Mouse (Mus musculus) liver, embryonic 14.5 days (tissue): ENCODE data around the gene Akap13. TPM values are rescaled to one million over a fixed set of nuclear protein-coding genes. Genes with fewer than 3 reads are reported as not detected.

Experiments used
- ATAC-seq: fragments of 200-750 bp; cut with Nextera tagmentation; 2 replicates; pipeline ENCODE4 v1.8.0; 2017; ENCODE audit warnings: moderate number of reproducible peaks, mild to moderate bottlenecking, moderate library complexity; ENCODE audit not compliant: insufficient read depth
- DNase-seq, 3 experiments: peaks; one replicate each; pipeline ENCODE4 v3.0.0-alpha.2; 2012 to 2013; ENCODE audit warnings: low read depth in 3 of 3, low spot score in 3 of 3
- H3K27ac ChIP-seq: fragments of 300-500 bp; sonication (generic); 2 replicates; pipeline ENCODE4 v1.5.1; 2014; ENCODE audit warnings: moderate library complexity, mild to moderate bottlenecking, control low read depth, inconsistent platforms
- H3K27me3 ChIP-seq: fragments of 300-500 bp; sonication (generic); 2 replicates; pipeline ENCODE4 v1.6.1; 2014; ENCODE audit warnings: mild to moderate bottlenecking, low read length, moderate library complexity; ENCODE audit not compliant: control insufficient read depth, insufficient read depth
- H3K36me3 ChIP-seq: fragments of 300-500 bp; sonication (generic); replicated peaks from 2 replicates; pipeline ENCODE4 v1.6.1; 2014; ENCODE audit warnings: low read depth; ENCODE audit not compliant: control insufficient read depth, insufficient read depth
- H3K4me1 ChIP-seq, 2 experiments: fragments of 200-500 bp in 1 of 2; fragments of 300-500 bp in 1 of 2; sonication (generic) in 1 of 2; replicated peaks; 2 replicates each; pipeline ENCODE4 v1.6.1; 2012 to 2014; ENCODE audit warnings: antibody characterized with exemption in 1 of 2, inconsistent platforms in 1 of 2, low read length in 1 of 2; ENCODE audit not compliant: control insufficient read depth in 2 of 2, insufficient read depth in 2 of 2
- H3K4me2 ChIP-seq: fragments of 300-500 bp; sonication (generic); 2 replicates; pipeline ENCODE4 v1.6.1; 2014; ENCODE audit warnings: low read depth, mild to moderate bottlenecking, control low read depth, moderate library complexity
- H3K4me3 ChIP-seq, 2 experiments: fragments of 200-500 bp in 1 of 2; fragments of 300-500 bp in 1 of 2; sonication (generic) in 1 of 2; 2 replicates each; pipeline ENCODE4 v1.5.1; 2012 to 2014; ENCODE audit warnings: low read depth in 2 of 2, low read length in 2 of 2, mild to moderate bottlenecking in 2 of 2, control low read depth in 1 of 2, inconsistent platforms in 1 of 2, moderate library complexity in 1 of 2; ENCODE audit not compliant: insufficient read depth in 1 of 2
- H3K9ac ChIP-seq: fragments of 300-500 bp; sonication (generic); replicated peaks from 2 replicates; pipeline ENCODE4 v1.6.1; 2014; ENCODE audit warnings: mild to moderate bottlenecking, control low read depth, moderate library complexity
- H3K9me3 ChIP-seq: fragments of 300-500 bp; sonication (generic); 2 replicates; pipeline ENCODE4 v1.6.1; 2016; ENCODE audit warnings: low read length, mixed read lengths; ENCODE audit not compliant: control insufficient read depth
- CTCF ChIP-seq: IDR thresholded peaks from 2 replicates; pipeline ENCODE4 v1.5.1; 2016; ENCODE audit warnings: antibody characterized with exemption, low read depth, control low read depth
- EP300 ChIP-seq: IDR thresholded peaks from 2 replicates; pipeline ENCODE4 v1.6.1; 2016; ENCODE audit warnings: antibody characterized with exemption, low read depth
- WGBS: fragments of 180-500 bp; shearing (Covaris S2); extraction: QIAGEN DNeasy Blood & Tissue Kit; methylation state at CpG from one replicate; pipeline ENCODE4 v1.1.7; 2014; ENCODE audit not compliant: insufficient replicate concordance; 5-methylcytosine and 5-hydroxymethylcytosine counted together
- polyA plus RNA-seq, 2 experiments: library from polyadenylated mRNA; depleted of rRNA in 1 of 2; stranded (reverse) in 1 of 2; unstranded in 1 of 2; fragments of >200 nt; fragmentation: Nextera tagmentation in 1 of 2; extraction: Ambion mirVana in 1 of 2; gene quantifications; 2 replicates each; pipeline versions ENCODE4 v1.2.1 to v1.2.3; 2012 to 2014

The Akap13 gene
- polyA plus RNA-seq, 2 experiments: 9.0 to 28.1 TPM

DNA sequence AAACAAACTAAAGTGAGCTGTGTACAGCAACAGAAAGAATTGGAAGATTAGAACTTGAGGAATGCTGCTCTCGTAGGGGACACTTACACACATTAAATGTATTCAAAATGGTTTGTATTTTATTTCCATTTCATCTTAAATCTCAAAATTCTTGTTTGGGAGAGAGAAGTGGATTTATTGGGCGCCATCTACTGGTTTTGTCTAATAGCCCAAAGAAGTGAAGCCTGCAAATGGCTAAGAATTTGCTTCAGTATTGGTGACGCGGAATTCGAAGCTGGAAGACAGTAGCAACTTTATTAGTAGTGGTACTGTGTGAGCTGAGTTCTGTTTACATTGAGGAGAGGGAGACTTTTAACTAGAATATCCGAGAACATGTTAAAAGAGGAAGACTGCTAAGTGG lies 100.6 kb downstream of the Akap13 start:
- no peak overlapping the region for H3K9ac ChIP-seq
- DNase-seq (no peak), ATAC-seq (no peak)
- 43% methylated on average over 6 of the region's 6 CpGs for WGBS
- H3K27ac ChIP-seq: no peak overlapping the region
- no peaks in the 10 kb centered on the region for H3K9me3 ChIP-seq
- no peaks in the 10 kb centered on the region for H3K27me3 ChIP-seq
- H3K4me2 ChIP-seq: no peak overlapping the region
- no peak overlapping the region for H3K4me3 ChIP-seq
- no peak; the same call in 1 of the 2 replicates for TF ChIP-seq CTCF
- TF ChIP-seq EP300: no peak
- peaks cover 0 to 14% of the 10 kb centered on the region in 2 experiments; a peak in 2 of 4 replicates for H3K4me1 ChIP-seq
- no peaks in the 10 kb centered on the region for H3K36me3 ChIP-seq

DNA sequence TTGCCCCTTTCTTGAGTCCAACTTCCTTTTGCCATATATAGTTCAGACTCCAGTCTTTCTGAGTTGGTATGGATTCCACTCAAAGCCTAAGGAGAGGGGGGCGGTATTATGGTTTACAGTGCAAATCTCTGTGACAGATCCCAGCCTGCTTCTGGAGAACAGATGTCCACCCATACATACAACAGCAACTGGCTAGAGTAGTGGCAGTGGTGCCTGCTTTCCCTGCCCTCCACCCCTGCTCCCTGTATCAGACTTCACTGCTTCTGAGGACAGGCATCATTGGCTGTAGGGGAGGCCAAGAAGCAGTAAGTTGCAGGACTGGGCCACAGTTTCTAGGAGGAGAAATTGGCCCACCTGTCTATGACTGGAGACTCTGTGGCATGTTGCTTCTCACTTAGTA lies 102.9 kb downstream of the Akap13 start:
- Histone ChIP-seq H3K4me1 (peaks cover 0 to 14% of the 10 kb centered on the region in 2 experiments; a peak in 2 of 4 replicates), H3K27ac (no peak overlapping the region), H3K36me3 (no peaks in the 10 kb centered on the region), H3K9me3 (no peaks in the 10 kb centered on the region), H3K4me2 (no peak overlapping the region), H3K27me3 (no peaks in the 10 kb centered on the region), H3K4me3 (no peak overlapping the region), H3K9ac (no peak overlapping the region)
- WGBS: 77% methylated on average over 1 of the region's 1 CpGs
- ATAC-seq: no peak
- no peak for TF ChIP-seq EP300
- TF ChIP-seq CTCF: no peak
- DNase-seq: no peak

DNA sequence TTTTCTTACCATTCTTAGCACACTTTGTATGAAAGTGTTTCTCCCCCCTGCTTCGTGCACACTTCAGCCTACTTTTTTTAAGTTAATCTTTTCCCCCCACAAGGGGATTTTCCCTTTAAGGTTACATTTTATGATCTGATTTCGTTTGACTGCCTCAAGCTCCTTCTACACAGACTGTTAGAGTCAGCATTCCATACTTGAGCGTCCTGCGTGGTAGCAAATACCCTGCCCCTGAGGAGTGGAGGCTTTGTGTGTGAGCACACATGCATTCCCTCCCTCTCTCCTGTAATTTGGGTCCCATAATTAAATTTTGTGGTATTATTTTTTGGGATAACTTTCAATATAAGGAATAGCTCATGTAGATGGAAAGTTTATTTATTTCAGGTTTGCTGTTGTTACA lies 103.8 kb downstream of the Akap13 start:
- no peak for DNase-seq
- no peak overlapping the region for H3K9ac ChIP-seq
- no peaks in the 10 kb centered on the region for H3K9me3 ChIP-seq
- WGBS: 60% methylated on average over 4 of the region's 4 CpGs
- no peaks in the 10 kb centered on the region for H3K36me3 ChIP-seq
- H3K4me1 ChIP-seq: peaks cover 0 to 14% of the 10 kb centered on the region in 2 experiments; a peak in 2 of 4 replicates
- no peaks in the 10 kb centered on the region for H3K27me3 ChIP-seq
- no peak for TF ChIP-seq CTCF
- no peak for TF ChIP-seq EP300
- H3K4me3 ChIP-seq: no peak overlapping the region
- ATAC-seq: no peak
- no peak overlapping the region for H3K4me2 ChIP-seq
- no peak overlapping the region for H3K27ac ChIP-seq

DNA sequence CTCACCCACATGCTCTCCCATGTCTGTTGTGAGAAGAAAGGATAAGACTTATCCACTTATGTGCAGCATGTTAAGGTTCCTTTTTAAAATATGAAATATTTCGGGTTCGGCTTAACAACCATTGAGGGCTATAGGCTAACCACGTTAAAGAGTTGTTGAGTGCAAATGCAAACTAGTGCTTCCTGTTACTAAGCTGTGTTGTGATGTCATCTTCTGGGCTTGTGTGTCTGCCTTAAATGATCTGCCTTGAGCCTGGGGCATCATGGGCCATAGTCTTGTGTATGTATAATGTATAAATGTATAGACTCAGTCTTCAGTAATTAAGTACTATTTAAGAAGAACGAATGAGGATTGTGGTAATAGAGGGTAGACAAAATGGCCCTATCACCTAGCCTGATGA lies 104.6 kb downstream of the Akap13 start:
- Histone ChIP-seq H3K4me1 (peaks cover 0 to 14% of the 10 kb centered on the region in 2 experiments; a peak in 2 of 4 replicates), H3K27ac (no peak overlapping the region), H3K27me3 (no peaks in the 10 kb centered on the region), H3K9ac (no peak overlapping the region), H3K4me2 (no peak overlapping the region), H3K4me3 (no peak overlapping the region), H3K9me3 (no peaks in the 10 kb centered on the region), H3K36me3 (no peaks in the 10 kb centered on the region)
- WGBS: 57% methylated on average over 4 of the region's 4 CpGs
- no peak for TF ChIP-seq CTCF
- no peak for TF ChIP-seq EP300
- no peak for ATAC-seq
- DNase-seq: no peak

GRCm38 (mm10) chr7:75560566-75560965 lies 105.2 kb downstream of the Akap13 start:
- Histone ChIP-seq H3K9me3 (no peaks in the 10 kb centered on the region), H3K4me1 (peaks cover 0 to 13% of the 10 kb centered on the region in 2 experiments; a peak in 2 of 4 replicates), H3K27me3 (no peaks in the 10 kb centered on the region), H3K27ac (no peak overlapping the region), H3K4me3 (no peak overlapping the region), H3K4me2 (no peak overlapping the region), H3K9ac (no peak overlapping the region), H3K36me3 (no peaks in the 10 kb centered on the region)
- 88% methylated on average over 2 of the region's 2 CpGs for WGBS
- TF ChIP-seq EP300 (no peak), CTCF (no peak)
- no peak for ATAC-seq
- DNase-seq: no peak
